Mouse (Mus musculus) activated CD4-positive, CD25-positive, alpha-beta regulatory T cell, adult 4 months (primary cell): ENCODE measurements around the gene Llgl2. TPM values are rescaled to one million over a fixed set of nuclear protein-coding genes. Genes with fewer than 3 reads are reported as not detected.

Experiments
- polyA plus RNA-seq, 2 experiments: library from polyadenylated mRNA; unstranded; fragments of 100-300 nt; shearing (Covaris generic); gene quantifications; one replicate each; pipeline ENCODE4 v1.2.1; 2017

Gene Llgl2
- polyA plus RNA-seq, 2 experiments from 2014 or later: 6.3 TPM

Other genes starting within 250 kb of the Llgl2 start
- 10 to 100 TPM; 28.2 to 29.8 TPM for gene Mrps7, start 220.1 kb upstream of the Llgl2 start, polyA plus RNA-seq
- 10 to 100 TPM; 23.1 to 26.5 TPM for gene Gga3, start 220.0 kb upstream of the Llgl2 start, polyA plus RNA-seq
- gene Mif4gd, start 211.1 kb upstream of the Llgl2 start, polyA plus RNA-seq: 100 to 1,000 TPM; 230 to 231 TPM
- gene Slc25a19, start 195.8 kb upstream of the Llgl2 start, polyA plus RNA-seq: 10 to 100 TPM; 68.7 to 90.3 TPM
- 10 to 100 TPM; 28.3 to 34.4 TPM for gene Grb2, start 115.5 kb upstream of the Llgl2 start, polyA plus RNA-seq
- gene Tmem94, start 58.6 kb upstream of the Llgl2 start, polyA plus RNA-seq: 10 to 100 TPM in 1 of 2 experiments, 1 to 10 TPM in 1; 9.2 to 14.6 TPM
- under 1 TPM; 0.46 to 0.79 TPM for gene Caskin2, start 10.4 kb upstream of the Llgl2 start, polyA plus RNA-seq
- gene Tsen54, start 9.3 kb upstream of the Llgl2 start, polyA plus RNA-seq: 10 to 100 TPM in 1 of 2 experiments, 1 to 10 TPM in 1; 8.9 to 11.9 TPM
- not detected for gene Myo15b, start 34.4 kb downstream of the Llgl2 start, polyA plus RNA-seq
- gene Smim5, start 75.9 kb downstream of the Llgl2 start, polyA plus RNA-seq: 1 to 10 TPM in 1 of 2 experiments, under 1 TPM in 1; 0.89 to 1.2 TPM
- 1 to 10 TPM; 2.5 to 3.6 TPM for gene Smim6, start 88.0 kb downstream of the Llgl2 start, polyA plus RNA-seq
- 10 to 100 TPM; 36.0 to 53.3 TPM for gene Sap30bp, start 109.2 kb downstream of the Llgl2 start, polyA plus RNA-seq
- gene Recql5, start 109.4 kb downstream of the Llgl2 start, polyA plus RNA-seq: 10 to 100 TPM; 12.1 to 22.5 TPM
- not detected for gene Itgb4, start 150.7 kb downstream of the Llgl2 start, polyA plus RNA-seq
- 10 to 100 TPM; 23.0 to 25.3 TPM for gene Galk1, start 188.7 kb downstream of the Llgl2 start, polyA plus RNA-seq
- gene H3f3b, start 203.9 kb downstream of the Llgl2 start, polyA plus RNA-seq: 1,000 to 10,000 TPM; 1,520 to 1,873 TPM
- gene Unk, start 206.3 kb downstream of the Llgl2 start, polyA plus RNA-seq: 10 to 100 TPM; 10.4 to 12.3 TPM